19 mouse cellular contexts compared by ENCODE assay signal in the genomic region with DNA sequence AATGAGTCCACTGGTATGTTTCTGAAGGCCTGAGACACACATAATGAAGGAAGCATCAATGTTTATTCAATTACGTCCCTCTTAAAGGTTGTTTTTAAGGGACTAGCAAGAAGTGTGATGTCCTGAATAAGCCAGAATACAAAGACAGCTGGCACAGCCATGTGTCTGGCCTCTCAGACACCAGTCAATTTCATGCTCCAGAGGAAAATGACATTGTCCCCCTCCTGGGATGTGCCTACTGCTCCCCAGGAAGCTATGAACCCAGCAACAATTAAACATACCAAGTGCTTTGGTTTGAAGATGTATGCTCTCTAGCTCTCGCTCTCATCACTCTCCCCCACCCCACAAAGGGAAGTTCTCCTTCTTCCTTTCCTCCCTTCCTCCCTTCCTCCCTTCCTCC. TPM values are rescaled to one million over a fixed set of nuclear protein-coding genes. Genes with fewer than 3 reads are reported as not detected.
DNase-seq lines count a peak whose midpoint lies in the region; ATAC-seq lines count a peak whose summit lies in the region.
"Had no signal": no experiment of that assay in that cellular context is flagged by ENCODE, and none has a peak within 500 bp of the region (broad histone marks: within the 10 kb centered on the region; RNA-seq: fewer than 3 reads in every experiment).

No protein-coding gene starts in this region.

- no peaks in the 10 kb centered on the region for H3K9me3 ChIP-seq in hindbrain, embryonic 11.5 days (ENCODE audit: control insufficient read depth, low read length)
- no peaks in the 10 kb centered on the region for H3K9me3 ChIP-seq in hindbrain, embryonic 10.5 days
- H3K9me3 ChIP-seq in hindbrain, embryonic 12.5 days (replicated peaks), result no peaks in the 10 kb centered on the region
- no peaks in the 10 kb centered on the region for H3K9me3 ChIP-seq in hindbrain, embryonic 16.5 days (ENCODE audit: control insufficient read depth, low read length)
- H3K9me3 ChIP-seq: embryonic facial prominence, embryonic 10.5 days; heart, embryonic 10.5 days had no signal

- H3K27me3 ChIP-seq in hindbrain, embryonic 11.5 days (ENCODE audit: control insufficient read depth, insufficient read depth, low read length), result no peaks in the 10 kb centered on the region
- no peaks in the 10 kb centered on the region for H3K27me3 ChIP-seq in hindbrain, embryonic 10.5 days (ENCODE audit: insufficient read depth, poor library complexity, severe bottlenecking)
- H3K27me3 ChIP-seq in hindbrain, embryonic 12.5 days, result no peaks in the 10 kb centered on the region
- H3K27me3 ChIP-seq in hindbrain, embryonic 16.5 days (replicated peaks; ENCODE audit: control insufficient read depth, insufficient read depth, low read length), result no peaks in the 10 kb centered on the region
- H3K27me3 ChIP-seq: Patski had no signal

- no peaks in the 10 kb centered on the region for H3K4me1 ChIP-seq in hindbrain, embryonic 11.5 days (replicated peaks; ENCODE audit: control insufficient read depth, insufficient read depth, low read length)
- peaks cover 16% of the 10 kb centered on the region for H3K4me1 ChIP-seq in hindbrain, embryonic 10.5 days (replicated peaks)
- H3K4me1 ChIP-seq in hindbrain, embryonic 12.5 days, result peaks cover 6% of the 10 kb centered on the region; the same call in 1 of the 2 replicates
- peaks cover 6% of the 10 kb centered on the region for H3K4me1 ChIP-seq in hindbrain, embryonic 16.5 days (ENCODE audit: control insufficient read depth, insufficient read depth, low read depth, low read length)
- H3K4me1 ChIP-seq: heart, embryonic 10.5 days had no signal

- DNase-seq in hindbrain, embryonic 11.5 days (ENCODE audit: low spot score), result no peak
- no peak for DNase-seq in hindbrain, embryonic 10.5 days (ENCODE audit: low spot score)
- peak; percentile 36 for DNase-seq in retina, embryonic 14.5 days (ENCODE audit: low spot score)
- no peak for DNase-seq in cerebellum, adult 18-20 months
- no peak for DNase-seq in thymus, postnatal 4 days
- DNase-seq: adrenal gland, postnatal 14 days; cerebellum, adult 2 months; cerebellum, postnatal 10 days; gastrocnemius, adult 2 months; gastrocnemius, postnatal 25 days; heart, postnatal 10 days; heart, postnatal 4 days had no signal

- no peaks in the 10 kb centered on the region for H3K36me3 ChIP-seq in hindbrain, embryonic 11.5 days (ENCODE audit: control insufficient read depth, insufficient read depth, low read length)
- no peaks in the 10 kb centered on the region for H3K36me3 ChIP-seq in hindbrain, embryonic 10.5 days
- H3K36me3 ChIP-seq in hindbrain, embryonic 12.5 days, result no peaks in the 10 kb centered on the region
- no peaks in the 10 kb centered on the region for H3K36me3 ChIP-seq in hindbrain, embryonic 16.5 days (ENCODE audit: control insufficient read depth, insufficient read depth, low read length)
- H3K36me3 ChIP-seq: embryonic facial prominence, embryonic 10.5 days; heart, embryonic 10.5 days had no signal

- no peak overlapping the region for H3K9ac ChIP-seq in hindbrain, embryonic 11.5 days (ENCODE audit: low read depth, low read length)
- H3K9ac ChIP-seq in hindbrain, embryonic 12.5 days, result no peak overlapping the region
- no peak overlapping the region for H3K9ac ChIP-seq in hindbrain, embryonic 16.5 days (ENCODE audit: low read depth, low read length)

- no peak overlapping the region for H3K4me2 ChIP-seq in hindbrain, embryonic 11.5 days (replicated peaks; ENCODE audit: low read depth, low read length)
- no peak overlapping the region for H3K4me2 ChIP-seq in hindbrain, embryonic 12.5 days (replicated peaks)
- no peak overlapping the region for H3K4me2 ChIP-seq in hindbrain, embryonic 16.5 days (ENCODE audit: low read length)

- no peak overlapping the region for H3K27ac ChIP-seq in hindbrain, embryonic 11.5 days (ENCODE audit: low read depth, low read length)
- H3K27ac ChIP-seq in hindbrain, embryonic 10.5 days, result no peak overlapping the region
- H3K27ac ChIP-seq in hindbrain, embryonic 12.5 days, result no peak overlapping the region
- no peak overlapping the region for H3K27ac ChIP-seq in hindbrain, embryonic 16.5 days (ENCODE audit: low read depth, low read length)
- H3K27ac ChIP-seq: embryonic facial prominence, embryonic 10.5 days; gastrocnemius, adult 2 months; heart, embryonic 10.5 days had no signal

- 70% methylated on average over 2 of the region's 2 CpGs for WGBS in hindbrain, embryonic 11.5 days
- 66% methylated on average over 2 of the region's 2 CpGs for WGBS in hindbrain, embryonic 10.5 days
- WGBS in hindbrain, embryonic 12.5 days, result 56% methylated on average over 2 of the region's 2 CpGs
- 30% methylated on average over 2 of the region's 2 CpGs for WGBS in hindbrain, embryonic 16.5 days

- ATAC-seq in hindbrain, embryonic 11.5 days (ENCODE audit: low FRiP score), result 0 out of 2 replicates have a peak, but pooled peaks have one; percentile 40
- ATAC-seq in hindbrain, embryonic 12.5 days (ENCODE audit: low FRiP score), result peak; percentile 24; the same call in 1 of the 2 replicates
- peak; percentile 32; the same call in 1 of the 2 replicates for ATAC-seq in hindbrain, embryonic 16.5 days
- ATAC-seq: activated CD4-positive, CD25-positive, alpha-beta regulatory T cell, adult 4 months; forebrain, embryonic 14.5 days; Patski had no signal

- no peak overlapping the region for H3K4me3 ChIP-seq in hindbrain, embryonic 11.5 days (ENCODE audit: low read depth, low read length)
- no peak overlapping the region for H3K4me3 ChIP-seq in hindbrain, embryonic 10.5 days
- H3K4me3 ChIP-seq in hindbrain, embryonic 12.5 days, result no peak overlapping the region
- H3K4me3 ChIP-seq in hindbrain, embryonic 16.5 days (ENCODE audit: low read length), result no peak overlapping the region
- H3K4me3 ChIP-seq: embryonic facial prominence, embryonic 10.5 days; gastrocnemius, adult 2 months; heart, embryonic 10.5 days had no signal

RNA-seq across cellular contexts. Expression of a gene that starts 56.3 kb away (rescaled TPM):
- 0.59 and 0.82 TPM in 2 replicates for polyA plus RNA-seq in hindbrain, embryonic 11.5 days (2014; fragmentation: Nextera tagmentation; extraction: Ambion mirVana)
- polyA plus RNA-seq in hindbrain, embryonic 10.5 days (2016; fragmentation: Nextera tagmentation; extraction: Ambion mirVana), result 0.39 TPM in 2 replicates
- polyA plus RNA-seq in hindbrain, embryonic 12.5 days (2016; fragmentation: Nextera tagmentation; extraction: Ambion mirVana), result 1.2 and 1.5 TPM in 2 replicates
- 8.6 and 9.6 TPM in 2 replicates for polyA plus RNA-seq in hindbrain, embryonic 16.5 days (2015; fragmentation: Nextera tagmentation; extraction: Ambion mirVana)
